Mouse (Mus musculus): ENCODE results near the gene Jup.

The Jup gene

GRCm38 (mm10) chr11:100391081-100391883, 6.3 kb downstream of the Jup start:
- in situ Hi-C loops (cut with MboI, MseI) = no loop called here

- in situ Hi-C loops (cut with MboI, MseI) = no loop called here
Observed at GRCm38 (mm10) chr11:100389931-100390445, 7.6 kb downstream of the Jup start.

GRCm38 (mm10) chr11:100388588-100388987, 9.0 kb downstream of the Jup start:
- in situ Hi-C loops (cut with MboI, MseI) = no loop called here

- in situ Hi-C loops (cut with MboI, MseI) = no loop called here
Observed at GRCm38 (mm10) chr11:100387589-100388375, 9.8 kb downstream of the Jup start.

- in situ Hi-C loops (cut with MboI, MseI) = no loop called here
Observed at GRCm38 (mm10) chr11:100387111-100387510, 10.5 kb downstream of the Jup start.

- in situ Hi-C loops (cut with MboI, MseI) = no loop called here
Observed at GRCm38 (mm10) chr11:100386586-100386985, 11.0 kb downstream of the Jup start.

- in situ Hi-C loops (cut with MboI, MseI) = no loop called here
Observed at GRCm38 (mm10) chr11:100385016-100385415, 12.5 kb downstream of the Jup start.

GRCm38 (mm10) chr11:100382682-100383081, 14.9 kb downstream of the Jup start:
- in situ Hi-C loops (cut with MboI, MseI) = no loop called here

GRCm38 (mm10) chr11:100379311-100379710, 18.3 kb downstream of the Jup start:
- in situ Hi-C loops (cut with MboI, MseI) = no loop called here

GRCm38 (mm10) chr11:100378446-100378845, 19.1 kb downstream of the Jup start:
- in situ Hi-C loops (cut with MboI, MseI) = no loop called here

- in situ Hi-C loops (cut with MboI, MseI) = no loop called here
Observed at GRCm38 (mm10) chr11:100377989-100378388, 19.6 kb downstream of the Jup start.

- in situ Hi-C loops (cut with MboI, MseI) = no loop called here
Observed at GRCm38 (mm10) chr11:100376746-100377389, 20.7 kb downstream of the Jup start.

- in situ Hi-C loops (cut with MboI, MseI) = no loop called here
Observed at GRCm38 (mm10) chr11:100376005-100376404, 21.6 kb downstream of the Jup start.

GRCm38 (mm10) chr11:100375127-100375526, 22.4 kb downstream of the Jup start:
- in situ Hi-C loops (cut with MboI, MseI) = no loop called here

- in situ Hi-C loops (cut with MboI, MseI) = no loop called here
Observed at GRCm38 (mm10) chr11:100371981-100372558, 25.5 kb downstream of the Jup start.

GRCm38 (mm10) chr11:100369822-100370221, 27.7 kb downstream of the Jup start:
- in situ Hi-C loops (cut with MboI, MseI) = loop anchor here (5.0 kb wide), 1 partner anchor 37 kb away; no protein-coding TSS in a partner anchor

- in situ Hi-C loops (cut with MboI, MseI) = loop anchor here (5.0 kb wide), 1 partner anchor 38 kb away; no protein-coding TSS in a partner anchor
Observed at GRCm38 (mm10) chr11:100369145-100369544, 28.4 kb downstream of the Jup start.

GRCm38 (mm10) chr11:100362979-100363562, 34.5 kb downstream of the Jup start:
- in situ Hi-C loops (cut with MboI, MseI) = loop anchor here (5.0 kb wide), 1 partner anchor 119 kb away; no protein-coding TSS in a partner anchor

GRCm38 (mm10) chr11:100362209-100362978, 35.2 kb downstream of the Jup start:
- in situ Hi-C loops (cut with MboI, MseI) = loop anchor here (5.0 kb wide), 1 partner anchor 120 kb away; no protein-coding TSS in a partner anchor

- in situ Hi-C loops (cut with MboI, MseI) = loop anchor here (5.0 kb wide), 1 partner anchor 121 kb away; no protein-coding TSS in a partner anchor
Observed at GRCm38 (mm10) chr11:100361059-100361458, 36.5 kb downstream of the Jup start.
